Mouse (Mus musculus): ENCODE data around the gene Kcns1.

DNA sequence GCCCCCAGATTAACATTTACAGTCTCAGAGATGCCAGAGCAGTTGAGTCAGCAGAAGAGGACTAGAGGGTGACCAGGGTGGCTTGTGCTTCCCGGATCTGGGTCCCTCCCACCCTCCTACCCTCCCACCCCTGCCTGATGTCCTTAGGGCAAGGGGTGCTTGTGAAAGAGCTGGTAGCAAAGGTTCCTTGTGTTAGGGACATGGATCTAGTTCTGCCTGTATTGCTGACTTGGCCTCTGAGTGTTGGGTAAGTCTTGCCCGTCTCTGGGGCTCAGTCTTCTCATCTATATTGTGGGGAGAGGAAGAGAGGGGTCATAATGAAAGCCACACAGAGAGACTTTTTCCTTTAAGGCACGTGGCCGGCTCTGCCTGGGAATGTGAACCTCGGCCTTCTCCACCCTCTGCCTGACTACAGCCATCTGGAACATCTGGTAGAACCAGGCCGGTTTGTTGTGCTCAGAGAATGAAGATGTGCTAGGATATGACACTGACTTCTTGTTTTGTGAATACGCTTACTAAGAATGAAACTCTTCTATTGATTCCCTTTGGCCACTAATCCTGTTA lies 11.9 kb upstream of the Kcns1 start, which contains the start of gene Wfdc5:
- TF ChIP-seq POLR2A (IDR thresholded peaks at IDR 0.05; ENCODE audit: low read depth, low read length) = no peak
- no peak for TF ChIP-seq CTCF (IDR thresholded peaks at IDR 0.05; ENCODE audit: extremely low read depth, insufficient read depth, insufficient read length, insufficient replicate concordance)
